Mouse (Mus musculus) forebrain, embryonic 15.5 days (tissue): ENCODE data around the gene Matn1. TPM values are rescaled to one million over a fixed set of nuclear protein-coding genes. Genes with fewer than 3 reads are reported as not detected.

Source experiments
- ATAC-seq: fragments of 200-750 bp; cut with Nextera tagmentation; replicated peaks from 2 replicates; pipeline ENCODE4 v1.8.0; 2017; ENCODE audit warnings: mild to moderate bottlenecking, moderate TSS enrichment, moderate library complexity
- H3K27ac ChIP-seq: fragments of 300-500 bp; sonication (generic); replicated peaks from 2 replicates; pipeline ENCODE4 v1.5.1; 2015; ENCODE audit warnings: mild to moderate bottlenecking, inconsistent platforms
- H3K27me3 ChIP-seq: fragments of 300-500 bp; sonication (generic); 2 replicates; pipeline ENCODE4 v1.6.1; 2015; ENCODE audit warnings: inconsistent platforms
- H3K36me3 ChIP-seq: fragments of 300-500 bp; sonication (generic); 2 replicates; pipeline ENCODE4 v1.6.1; 2015; ENCODE audit warnings: mild to moderate bottlenecking, inconsistent platforms
- H3K4me1 ChIP-seq: fragments of 300-500 bp; sonication (generic); 2 replicates; pipeline ENCODE4 v1.6.1; 2015; ENCODE audit warnings: inconsistent platforms
- H3K4me2 ChIP-seq: fragments of 300-500 bp; sonication (generic); replicated peaks from 2 replicates; pipeline ENCODE4 v1.6.1; 2015; ENCODE audit warnings: mild to moderate bottlenecking, inconsistent platforms
- H3K4me3 ChIP-seq: fragments of 300-500 bp; sonication (generic); 2 replicates; pipeline ENCODE4 v1.5.1; 2015; ENCODE audit warnings: mild to moderate bottlenecking, inconsistent platforms
- H3K9ac ChIP-seq: fragments of 300-500 bp; sonication (generic); replicated peaks from 2 replicates; pipeline ENCODE4 v1.6.1; 2015; ENCODE audit warnings: mild to moderate bottlenecking, inconsistent platforms
- H3K9me3 ChIP-seq: fragments of 300-500 bp; sonication (generic); 2 replicates; pipeline ENCODE4 v1.6.1; 2016; ENCODE audit warnings: inconsistent platforms
- WGBS: fragments of 180-500 bp; shearing (Covaris S2); methylation state at CpG from one replicate; pipeline ENCODE4 v1.1.7; 2015; ENCODE audit warnings: mixed read lengths; 5-methylcytosine and 5-hydroxymethylcytosine counted together
- polyA plus RNA-seq: library from polyadenylated mRNA; unstranded; fragments of >200 nt; fragmentation: Nextera tagmentation; extraction: Ambion mirVana; gene quantifications from 2 replicates; pipeline ENCODE4 v1.2.1, GENCODE M21; 2015

Gene Matn1
- polyA plus RNA-seq, 1 experiment from 2014 or later, result not detected

DNA sequence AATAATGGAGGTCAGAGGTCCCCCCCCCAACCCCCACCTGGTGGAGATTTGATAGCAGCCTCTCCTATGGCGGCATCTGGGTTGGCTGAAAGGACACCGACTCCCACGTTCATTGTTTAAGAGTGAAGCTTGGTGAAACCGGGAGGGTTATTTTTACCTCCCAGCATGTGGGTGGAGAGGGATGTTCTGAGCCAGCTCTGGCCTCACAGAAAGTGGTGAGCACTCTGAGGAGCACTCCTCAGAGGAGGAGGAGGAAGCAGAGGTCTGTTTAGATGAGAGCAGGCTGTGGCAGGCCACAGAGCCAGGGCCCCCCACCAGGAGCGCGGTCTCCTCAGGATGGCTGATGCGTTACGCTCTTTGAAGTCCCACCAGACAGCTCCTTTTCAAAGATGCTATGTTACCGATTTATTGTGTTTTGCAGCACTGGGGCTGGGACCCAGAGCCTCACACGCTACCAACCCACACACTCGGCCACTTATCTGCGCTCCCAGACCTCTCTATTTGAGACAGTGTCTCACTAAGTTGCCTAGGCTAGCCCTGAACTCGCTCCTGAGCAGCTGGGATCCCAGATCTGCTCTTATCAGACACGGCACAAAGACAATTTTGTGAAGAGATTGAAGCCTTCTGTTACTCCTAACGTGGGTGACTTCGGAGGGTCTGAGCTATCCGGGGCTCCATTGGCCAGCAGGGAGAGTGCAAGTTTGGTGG is 34.9 kb upstream of the Matn1 start:
- Histone ChIP-seq H3K9ac (no peak overlapping the region), H3K27me3 (no peaks in the 10 kb centered on the region), H3K4me3 (no peak overlapping the region), H3K4me2 (no peak overlapping the region), H3K36me3 (no peaks in the 10 kb centered on the region), H3K9me3 (no peaks in the 10 kb centered on the region), H3K4me1 (peaks cover 8% of the 10 kb centered on the region), H3K27ac (no peak overlapping the region)
- ATAC-seq, result no peak
- 64% methylated on average over 17 of the region's 17 CpGs for whole genome bisulfite sequencing

GRCm38 (mm10) chr4:130910666-130911065 is 33.5 kb upstream of the Matn1 start:
- Histone ChIP-seq H3K36me3 (no peaks in the 10 kb centered on the region), H3K27ac (no peak overlapping the region), H3K9me3 (no peaks in the 10 kb centered on the region), H3K4me2 (no peak overlapping the region), H3K9ac (no peak overlapping the region), H3K4me3 (no peak overlapping the region), H3K4me1 (peaks cover 8% of the 10 kb centered on the region), H3K27me3 (no peaks in the 10 kb centered on the region)
- 46% methylated on average over 7 of the region's 7 CpGs for WGBS
- no peak for ATAC-seq

DNA sequence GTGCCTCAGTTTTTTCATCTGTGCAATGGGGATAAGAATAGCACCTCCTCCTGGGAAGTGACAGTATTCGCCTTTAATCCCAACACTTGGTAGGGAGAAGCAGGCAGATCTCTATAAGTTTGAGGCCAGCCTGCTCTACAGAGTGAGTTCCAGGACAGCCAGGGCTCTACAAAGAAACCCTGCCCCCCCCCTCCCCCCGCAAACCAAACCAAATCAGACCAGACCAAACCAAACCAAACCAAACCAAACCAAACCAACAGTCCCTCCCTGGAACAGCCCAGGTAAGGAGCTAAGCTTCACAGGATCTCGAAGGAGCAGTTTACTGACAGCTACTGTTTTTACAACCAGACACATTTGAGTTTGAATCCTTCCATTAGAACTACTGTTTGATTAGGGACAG is 31.6 kb upstream of the Matn1 start:
- Histone ChIP-seq H3K4me3 (no peak overlapping the region), H3K4me1 (no peaks in the 10 kb centered on the region), H3K9me3 (no peaks in the 10 kb centered on the region), H3K36me3 (no peaks in the 10 kb centered on the region), H3K4me2 (no peak overlapping the region), H3K9ac (no peak overlapping the region), H3K27ac (no peak overlapping the region), H3K27me3 (no peaks in the 10 kb centered on the region)
- 91% methylated on average over 3 of the region's 3 CpGs for WGBS
- no peak for ATAC-seq

GRCm38 (mm10) chr4:130913077-130913476 is 31.1 kb upstream of the Matn1 start, which contains the start of gene Laptm5:
Gene Laptm5, plus strand, starts transcription at chr4:130913125.
- Histone ChIP-seq H3K4me1 (no peaks in the 10 kb centered on the region), H3K27me3 (no peaks in the 10 kb centered on the region), H3K4me2 (no peak within 1 kb of the TSS), H3K27ac (no peak within 1 kb of the TSS), H3K4me3 (no peak within 1 kb of the TSS), H3K36me3 (no peaks in the 10 kb centered on the region), H3K9me3 (no peaks in the 10 kb centered on the region), H3K9ac (no peak within 1 kb of the TSS)
- ATAC-seq, result no peak
- 76% methylated on average over 11 of the region's 11 CpGs for WGBS

DNA sequence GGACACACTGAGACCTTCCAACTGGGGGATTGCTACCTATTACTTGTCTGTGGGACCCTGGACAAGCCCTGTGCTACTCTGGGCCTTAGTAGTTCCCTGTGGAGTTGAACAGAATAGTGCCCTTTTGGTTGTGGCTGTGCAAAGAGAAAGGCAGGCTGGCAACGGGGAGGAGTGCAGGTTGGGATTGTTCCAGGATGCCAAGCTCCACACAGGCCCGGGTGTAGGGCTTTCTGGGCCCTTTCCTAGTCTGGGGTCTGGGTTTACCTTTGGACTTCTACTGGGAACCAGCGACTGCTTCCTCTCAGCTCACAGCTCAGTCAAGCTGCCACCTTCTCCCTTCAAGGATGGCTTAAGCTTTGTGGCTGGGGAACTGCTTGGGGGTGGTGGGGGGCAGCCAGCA is 30.7 kb upstream of the Matn1 start:
- no peak overlapping the region for H3K4me3 ChIP-seq
- H3K4me2 ChIP-seq, result no peak overlapping the region
- WGBS, result 74% methylated on average over 3 of the region's 3 CpGs
- no peaks in the 10 kb centered on the region for H3K27me3 ChIP-seq
- no peaks in the 10 kb centered on the region for H3K4me1 ChIP-seq
- H3K27ac ChIP-seq, result no peak overlapping the region
- H3K9ac ChIP-seq, result no peak overlapping the region
- ATAC-seq, result no peak
- no peaks in the 10 kb centered on the region for H3K36me3 ChIP-seq
- H3K9me3 ChIP-seq, result no peaks in the 10 kb centered on the region

DNA sequence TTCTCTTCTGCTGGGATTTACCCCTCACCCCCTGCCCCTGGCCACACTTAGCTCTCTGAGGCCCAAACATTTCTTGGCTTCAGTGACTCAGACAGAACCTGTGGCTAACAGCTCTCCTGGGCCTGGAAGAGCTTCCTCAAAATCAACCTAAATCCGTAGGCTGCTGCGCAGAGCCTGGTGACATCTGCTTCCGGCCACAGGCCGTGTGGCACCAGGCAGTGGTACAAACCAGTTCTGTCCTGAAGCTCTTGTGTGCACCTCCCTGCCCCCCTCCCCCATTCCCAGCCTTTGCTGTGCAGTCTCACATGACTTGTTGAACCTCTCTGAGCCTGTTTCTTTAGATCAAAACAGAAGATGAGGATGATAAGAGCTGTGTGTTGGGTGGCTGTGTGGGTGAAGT is 30.2 kb upstream of the Matn1 start:
- Histone ChIP-seq H3K36me3 (no peaks in the 10 kb centered on the region), H3K4me1 (no peaks in the 10 kb centered on the region), H3K4me3 (no peak overlapping the region), H3K9ac (no peak overlapping the region), H3K9me3 (no peaks in the 10 kb centered on the region), H3K27me3 (no peaks in the 10 kb centered on the region), H3K4me2 (no peak overlapping the region), H3K27ac (no peak overlapping the region)
- WGBS, result 86% methylated on average over 4 of the region's 4 CpGs
- no peak for ATAC-seq

- Histone ChIP-seq H3K9me3 (no peaks in the 10 kb centered on the region), H3K4me3 (no peak overlapping the region), H3K4me1 (peaks cover 3% of the 10 kb centered on the region; the same call in 1 of the 2 replicates), H3K9ac (no peak overlapping the region), H3K27me3 (no peaks in the 10 kb centered on the region), H3K36me3 (no peaks in the 10 kb centered on the region), H3K4me2 (no peak overlapping the region), H3K27ac (no peak overlapping the region)
- no peak for ATAC-seq
- 75% methylated on average over 7 of the region's 7 CpGs for WGBS
Measured at GRCm38 (mm10) chr4:130914527-130914926, 29.7 kb upstream of the Matn1 start.

- Histone ChIP-seq H3K27ac (no peak overlapping the region), H3K9ac (no peak overlapping the region), H3K4me3 (no peak overlapping the region), H3K27me3 (no peaks in the 10 kb centered on the region), H3K9me3 (no peaks in the 10 kb centered on the region), H3K4me2 (no peak overlapping the region), H3K36me3 (no peaks in the 10 kb centered on the region), H3K4me1 (peaks cover 8% of the 10 kb centered on the region)
- no peak for ATAC-seq
- 85% methylated on average over 12 of the region's 12 CpGs for WGBS
Measured at GRCm38 (mm10) chr4:130915006-130915667, 29.0 kb upstream of the Matn1 start.

GRCm38 (mm10) chr4:130915668-130916035 is 28.5 kb upstream of the Matn1 start:
- no peak overlapping the region for H3K27ac ChIP-seq
- 61% methylated on average over 7 of the region's 7 CpGs for WGBS
- no peaks in the 10 kb centered on the region for H3K27me3 ChIP-seq
- H3K4me3 ChIP-seq, result no peak overlapping the region
- H3K9ac ChIP-seq, result no peak overlapping the region
- H3K9me3 ChIP-seq, result no peaks in the 10 kb centered on the region
- no peaks in the 10 kb centered on the region for H3K36me3 ChIP-seq
- no peak for ATAC-seq
- no peak overlapping the region for H3K4me2 ChIP-seq
- peaks cover 8% of the 10 kb centered on the region for H3K4me1 ChIP-seq

GRCm38 (mm10) chr4:130916639-130917038 is 27.5 kb upstream of the Matn1 start:
- no peak overlapping the region for H3K9ac ChIP-seq
- H3K4me3 ChIP-seq, result no peak overlapping the region
- no peaks in the 10 kb centered on the region for H3K27me3 ChIP-seq
- no peak overlapping the region for H3K4me2 ChIP-seq
- no peaks in the 10 kb centered on the region for H3K9me3 ChIP-seq
- ATAC-seq, result no peak
- WGBS, result 79% methylated on average over 7 of the region's 7 CpGs
- no peak overlapping the region for H3K27ac ChIP-seq
- H3K36me3 ChIP-seq, result no peaks in the 10 kb centered on the region
- peaks cover 15% of the 10 kb centered on the region for H3K4me1 ChIP-seq

DNA sequence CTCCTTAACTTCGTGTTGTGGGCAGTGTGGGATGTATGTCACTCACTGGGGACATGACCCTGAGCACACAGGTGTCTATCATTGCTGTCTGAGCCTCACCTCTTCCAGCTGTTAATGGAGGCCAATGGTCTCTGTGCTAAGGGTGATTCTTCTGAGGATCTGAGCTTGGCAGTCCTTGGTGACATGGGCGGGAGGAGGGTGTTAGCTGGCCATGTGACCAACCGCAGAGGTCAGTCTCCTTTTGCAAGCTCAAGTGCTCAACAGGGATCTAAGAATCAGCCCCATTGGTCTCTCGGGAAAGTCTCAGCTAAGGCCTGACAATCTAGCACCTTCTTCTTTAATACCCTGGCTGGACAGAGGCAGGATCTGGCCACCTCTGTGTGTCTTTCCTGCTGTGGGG is 26.6 kb upstream of the Matn1 start:
- ATAC-seq, result no peak
- WGBS, result 77% methylated on average over 4 of the region's 4 CpGs
- H3K4me2 ChIP-seq, result no peak overlapping the region

DNA sequence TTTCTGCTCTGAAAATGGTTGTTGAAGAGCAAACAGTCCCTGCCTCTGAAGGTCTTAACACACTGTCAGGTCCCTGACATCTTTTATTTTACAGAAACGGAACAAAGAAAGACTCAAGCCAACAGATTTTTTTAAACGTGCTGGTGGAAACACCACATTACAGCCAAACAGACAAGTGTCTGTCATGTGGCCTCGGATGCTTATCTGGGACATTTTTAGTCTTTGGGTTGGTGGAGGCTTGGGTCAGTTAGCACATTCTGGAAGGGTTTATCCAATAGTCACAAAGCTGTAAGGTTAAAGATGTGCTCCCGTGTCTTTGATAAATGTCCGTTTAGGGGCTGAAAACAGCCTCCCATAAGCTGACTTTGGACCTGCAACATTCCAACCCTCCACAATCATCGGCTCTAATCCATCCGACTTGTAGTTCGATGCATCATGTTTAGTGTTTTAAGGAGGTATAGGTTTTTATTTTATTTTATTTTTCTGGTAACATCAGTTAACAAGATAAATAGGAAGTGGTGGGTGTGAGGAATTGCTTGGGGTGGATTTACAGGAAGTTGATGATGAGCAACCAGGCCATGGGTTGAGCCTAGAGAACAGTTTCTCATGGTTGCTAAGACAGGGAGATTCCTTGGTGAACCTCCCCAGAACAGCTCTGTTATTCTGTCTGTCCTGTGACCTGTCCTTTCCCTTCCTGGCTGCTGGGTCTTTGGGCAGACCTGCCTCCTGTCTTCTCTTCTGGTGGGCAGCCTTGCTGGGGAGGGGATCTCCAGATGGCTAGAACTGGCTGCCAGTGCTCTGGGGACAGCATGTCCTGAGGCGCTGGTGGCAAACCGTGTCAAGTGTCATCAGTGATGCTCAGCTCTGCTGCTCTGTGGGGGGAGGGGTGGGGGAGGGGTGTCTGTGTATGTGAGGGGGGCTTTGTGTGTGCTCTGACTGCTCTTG is 25.1 kb upstream of the Matn1 start:
- 67% methylated on average over 10 of the region's 10 CpGs for WGBS
- ATAC-seq, result no peak
- H3K4me2 ChIP-seq, result no peak overlapping the region
- peaks cover 15% of the 10 kb centered on the region for H3K4me1 ChIP-seq
- H3K9me3 ChIP-seq, result no peaks in the 10 kb centered on the region
- H3K36me3 ChIP-seq, result no peaks in the 10 kb centered on the region
- H3K4me3 ChIP-seq, result no peak overlapping the region
- H3K27ac ChIP-seq, result no peak overlapping the region
- no peaks in the 10 kb centered on the region for H3K27me3 ChIP-seq
- no peak overlapping the region for H3K9ac ChIP-seq

More for the DNA sequence above, 26.6 kb upstream of the Matn1 start:
- no peaks in the 10 kb centered on the region for H3K9me3 ChIP-seq
- no peak overlapping the region for H3K4me3 ChIP-seq
- H3K27ac ChIP-seq, result no peak overlapping the region
- H3K27me3 ChIP-seq, result no peaks in the 10 kb centered on the region
- H3K36me3 ChIP-seq, result no peaks in the 10 kb centered on the region
- H3K9ac ChIP-seq, result no peak overlapping the region
- peaks cover 15% of the 10 kb centered on the region for H3K4me1 ChIP-seq
